Mouse (Mus musculus) cerebellum, adult 11-12 months (tissue): ENCODE data around the gene Ankrd34b.

Experiments
- DNase-seq: peaks from one replicate; pipeline ENCODE4 v3.0.0; 2022

Ankrd34b gene

GRCm38 (mm10) chr13:92425758-92426264, at the start of gene Ankrd34b:
TSS of gene Ankrd34b (plus strand) at chr13:92425896.
- DNase-seq = peak; percentile 93

- DNase-seq = no peak
Observed at GRCm38 (mm10) chr13:92387367-92387766, 38.3 kb upstream of the Ankrd34b start.

GRCm38 (mm10) chr13:92393047-92393661, 32.5 kb upstream of the Ankrd34b start:
- no peak for DNase-seq

DNA sequence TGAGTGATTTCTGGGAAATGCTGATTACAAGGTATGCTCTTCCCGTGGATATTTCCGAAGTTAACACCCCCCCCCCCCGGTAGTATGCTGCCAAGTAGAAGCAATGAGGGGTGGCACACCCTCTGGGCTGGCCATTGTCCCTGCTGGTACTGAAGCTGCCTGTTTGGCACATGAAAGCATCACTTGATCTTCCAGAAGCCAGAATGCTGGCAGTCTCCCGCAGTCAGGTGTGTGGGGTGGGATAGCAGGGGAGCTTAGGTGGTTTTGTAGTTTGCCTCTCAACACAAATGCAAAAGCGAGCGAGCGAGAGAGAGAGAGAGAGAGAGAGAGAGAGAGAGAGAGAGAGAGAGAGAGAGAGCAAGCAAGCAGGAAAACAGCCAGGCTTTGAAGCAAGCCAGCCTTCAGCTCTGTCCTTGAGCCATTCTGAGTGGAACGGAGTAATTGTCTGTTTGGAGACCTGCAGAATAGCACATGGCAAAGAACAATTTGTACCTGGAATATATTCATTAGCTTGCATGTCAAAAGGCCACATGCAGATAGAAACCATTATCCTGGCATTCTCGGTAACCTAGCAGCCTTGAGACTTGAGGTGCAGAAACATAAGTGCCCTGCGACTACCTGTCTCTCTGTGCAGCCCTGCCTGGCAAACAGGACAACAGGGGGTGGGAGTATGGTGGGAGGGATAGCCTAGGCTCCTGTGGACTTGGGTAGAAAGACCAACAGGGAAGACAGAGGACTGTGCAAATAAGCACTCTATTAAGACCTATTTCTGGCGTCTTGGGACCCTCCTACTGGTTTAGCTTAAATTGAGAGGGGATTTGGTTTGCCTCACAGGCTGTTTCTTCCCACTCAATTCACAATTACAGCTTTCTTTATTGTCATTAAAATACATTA, 27.0 kb upstream of the Ankrd34b start:
- DNase-seq = peak; percentile 66

GRCm38 (mm10) chr13:92402063-92402462, 23.6 kb upstream of the Ankrd34b start:
- DNase-seq = no peak

GRCm38 (mm10) chr13:92403496-92403895, 22.2 kb upstream of the Ankrd34b start:
- no peak for DNase-seq

- no peak for DNase-seq
Observed at GRCm38 (mm10) chr13:92410486-92410885, 15.2 kb upstream of the Ankrd34b start.

GRCm38 (mm10) chr13:92419630-92420029, 6.1 kb upstream of the Ankrd34b start:
- DNase-seq = no peak

DNA sequence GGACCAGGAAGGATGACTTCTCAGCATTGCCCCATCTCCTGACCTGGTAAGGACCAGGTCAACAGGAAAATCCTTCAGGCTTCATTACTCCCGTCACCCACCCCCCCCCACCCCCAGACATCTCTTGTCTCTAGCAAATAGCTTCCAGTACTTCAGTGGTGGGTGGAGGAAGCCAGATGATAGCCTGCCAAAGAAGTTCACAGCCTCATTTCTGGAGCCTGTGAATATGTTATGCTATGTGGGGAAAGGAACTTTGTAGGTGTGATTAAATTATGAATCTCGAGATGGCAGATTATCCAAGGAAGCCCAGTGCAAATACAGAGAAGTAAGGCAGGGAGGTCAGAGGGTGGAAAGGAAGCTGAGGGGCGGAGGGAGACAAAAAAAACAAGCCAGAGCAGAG, 2.0 kb upstream of the Ankrd34b start:
- no peak for DNase-seq

DNA sequence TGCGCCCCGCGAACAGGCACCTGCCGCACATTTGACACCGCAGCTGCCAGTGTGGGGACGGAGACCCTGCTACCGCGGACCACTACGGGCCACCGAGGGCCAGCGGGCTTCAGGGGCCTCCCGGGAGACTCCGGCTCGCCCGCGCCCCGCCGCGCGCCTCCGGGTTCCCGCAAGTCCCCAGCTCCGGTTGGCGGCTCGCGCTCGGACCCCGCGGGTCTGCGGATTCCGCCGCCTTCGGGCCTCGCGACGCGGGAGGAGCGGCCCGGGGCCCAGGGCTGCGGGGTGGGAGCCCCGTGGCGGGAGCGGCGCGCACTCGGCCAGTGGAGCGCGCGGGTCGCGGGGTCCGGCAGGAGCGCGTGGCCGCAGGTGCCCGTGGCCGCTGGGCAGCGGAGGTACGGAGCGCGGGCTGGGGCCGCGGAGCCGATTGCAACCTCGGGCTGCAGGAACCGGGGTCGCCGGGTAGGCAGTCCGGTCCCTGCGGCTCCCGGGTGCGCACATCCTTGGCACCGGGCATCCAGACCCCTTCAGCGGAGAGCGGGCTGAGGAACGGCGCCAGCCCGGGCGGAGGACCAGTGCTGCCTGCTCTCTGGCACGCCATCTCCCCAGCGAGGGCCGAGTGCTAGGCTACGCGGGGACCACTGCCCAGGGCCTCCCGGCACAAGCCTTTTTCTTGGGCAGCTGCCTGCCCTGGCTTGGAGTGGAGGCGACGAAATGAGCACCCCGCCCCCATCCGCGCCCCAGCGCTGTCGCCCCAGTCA, 777 bp downstream of the Ankrd34b start:
- DNase-seq = peak; percentile 65

- DNase-seq = peak; percentile 32
Observed at GRCm38 (mm10) chr13:92427351-92427855, 1.7 kb downstream of the Ankrd34b start.

DNA sequence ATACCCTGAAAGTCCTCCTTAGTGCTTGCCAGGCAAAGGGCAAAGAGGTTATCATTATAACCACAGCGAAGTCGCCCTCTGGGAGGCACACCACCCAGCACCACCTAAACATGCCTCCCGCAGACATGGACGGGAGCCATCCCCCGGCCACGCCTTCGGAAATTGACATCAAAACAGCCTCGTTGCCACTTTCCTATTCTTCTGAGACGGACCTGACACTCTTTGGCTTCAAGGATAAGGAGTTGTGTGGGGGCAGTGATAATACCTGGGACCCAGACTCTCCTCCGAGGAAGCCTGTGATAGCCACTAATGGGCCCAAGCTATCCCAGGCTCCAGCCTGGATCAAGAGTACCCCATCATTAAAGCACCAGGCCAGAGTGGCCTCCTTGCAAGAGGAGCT, 13.0 kb downstream of the Ankrd34b start:
- DNase-seq = no peak

- DNase-seq = no peak
Observed at GRCm38 (mm10) chr13:92440286-92440685, 14.6 kb downstream of the Ankrd34b start.

DNA sequence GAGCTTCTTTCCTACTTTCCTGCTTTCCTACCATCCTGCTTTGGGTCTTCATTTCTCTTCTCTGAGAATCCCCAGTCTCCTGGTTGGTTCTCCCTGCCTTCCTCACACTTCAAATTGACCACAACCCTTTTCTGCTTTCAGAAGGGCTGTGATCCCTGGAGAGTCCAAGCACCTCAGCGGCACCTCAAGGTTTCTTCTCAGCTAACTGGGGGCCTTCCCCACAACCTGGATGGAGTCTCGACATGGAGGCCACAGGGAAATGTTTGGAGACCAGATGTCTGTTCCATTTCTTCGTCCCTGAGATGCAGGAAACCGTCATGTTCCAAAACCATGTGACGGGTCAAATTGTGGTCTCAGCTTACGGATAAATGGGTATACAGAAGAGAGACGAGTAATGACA, 21.2 kb downstream of the Ankrd34b start:
- no peak for DNase-seq

DNA sequence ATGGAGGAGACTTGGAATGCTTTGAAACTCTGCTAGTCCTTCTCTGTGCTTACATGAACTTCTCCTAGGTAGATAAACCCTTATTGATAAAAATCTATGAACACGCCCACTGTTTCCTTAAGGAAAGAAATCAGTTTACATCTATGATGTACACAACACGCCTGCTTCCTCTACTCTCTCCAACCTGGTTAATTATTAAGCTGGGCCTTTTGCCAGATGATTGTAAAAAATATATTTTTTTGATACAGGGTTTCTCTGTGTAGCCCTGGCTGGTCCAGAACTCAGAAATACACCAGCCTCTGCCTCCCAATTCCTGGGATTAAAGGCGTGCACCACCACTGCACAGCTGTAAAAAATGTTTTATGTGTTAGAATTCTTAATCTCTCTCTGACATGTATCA, 39.0 kb downstream of the Ankrd34b start:
- no peak for DNase-seq

GRCm38 (mm10) chr13:92467891-92468290, 42.2 kb downstream of the Ankrd34b start:
- DNase-seq = no peak

DNA sequence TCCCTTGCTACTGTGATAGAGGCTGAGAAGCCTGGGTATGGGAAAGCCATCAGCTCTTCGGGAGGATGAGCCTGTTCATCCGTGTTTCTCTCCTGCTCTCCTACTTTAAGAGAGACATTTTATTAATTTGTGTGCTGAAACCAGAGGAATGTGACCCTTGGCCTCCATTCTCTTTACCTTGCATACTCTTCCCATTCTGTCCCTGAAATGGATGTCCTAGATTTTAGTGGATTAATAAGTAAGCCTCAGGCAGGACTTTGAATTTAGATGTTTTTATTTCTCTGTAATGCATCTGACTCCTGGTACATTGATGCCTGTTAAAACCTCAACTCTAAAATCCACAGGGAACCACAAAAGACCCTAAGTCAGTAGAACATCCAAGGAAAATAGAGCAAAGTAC, 43.7 kb downstream of the Ankrd34b start:
- DNase-seq = no peak

- no peak for DNase-seq
Observed at GRCm38 (mm10) chr13:92470151-92470550, 44.5 kb downstream of the Ankrd34b start.

- DNase-seq = peak; percentile 41
Observed at GRCm38 (mm10) chr13:92483348-92483747, 57.7 kb downstream of the Ankrd34b start.

DNA sequence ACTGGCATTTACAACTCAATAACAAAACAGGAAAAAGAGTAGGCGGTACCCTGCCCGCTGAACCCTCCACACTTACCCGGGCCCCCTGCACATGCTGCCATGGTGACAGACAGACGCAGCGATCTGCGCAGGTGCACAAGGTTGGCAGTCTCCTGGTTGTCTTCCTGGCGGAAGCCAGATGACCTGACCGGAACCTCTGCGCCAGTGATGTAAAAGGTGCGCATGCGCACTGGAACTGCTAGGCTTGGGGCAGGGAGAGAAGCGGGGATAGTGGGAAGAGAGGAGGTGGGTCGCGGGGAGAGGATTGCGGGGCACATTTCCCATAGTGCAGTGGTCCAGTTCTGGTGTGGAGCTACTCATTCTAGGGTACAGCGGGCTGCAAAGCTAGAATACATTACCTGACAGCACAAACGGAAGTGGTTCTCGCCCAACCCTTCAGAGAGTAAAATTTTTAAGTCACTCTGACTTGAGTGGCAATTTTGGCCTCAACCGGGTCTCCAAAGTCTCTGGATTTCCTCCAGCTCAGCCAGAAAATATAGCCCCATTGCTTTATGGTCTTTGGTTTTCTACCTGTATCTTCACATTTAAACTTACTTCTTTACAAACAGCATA, 58.3 kb downstream of the Ankrd34b start, which contains the start of gene Fam151b:
TSS of gene Fam151b (minus strand) at position 164 of the 612 bp plus-strand sequence.
- DNase-seq = peak; percentile 96

GRCm38 (mm10) chr13:92490817-92491216, 65.1 kb downstream of the Ankrd34b start:
- no peak for DNase-seq
